Mouse (Mus musculus) liver, postnatal 0 days (tissue): Measurements from ENCODE around the gene Mpped1. TPM values are rescaled to one million over a fixed set of nuclear protein-coding genes. Genes with fewer than 3 reads are reported as not detected.
A peak's percentile ranks its signal among the peaks of the same experiment; 100 is the strongest.

Experiments
- ATAC-seq: fragments of 200-750 bp; cut with Nextera tagmentation; 2 replicates; pipeline ENCODE4 v1.8.0; 2017; ENCODE audit warnings: mild to moderate bottlenecking, moderate library complexity
- DNase-seq: peaks from one replicate; pipeline ENCODE4 v3.0.0-alpha.2; 2016
- H3K27ac ChIP-seq: fragments of 300-500 bp; sonication (generic); 2 replicates; pipeline ENCODE4 v1.5.1; 2014; ENCODE audit warnings: antibody characterized with exemption, moderate library complexity, mild to moderate bottlenecking, low read depth
- H3K27me3 ChIP-seq: fragments of 300-500 bp; sonication (generic); 2 replicates; pipeline ENCODE4 v1.6.1; 2014; ENCODE audit warnings: low read length, control low read depth, mixed read lengths; ENCODE audit not compliant: insufficient read depth
- H3K36me3 ChIP-seq: fragments of 300-500 bp; sonication (generic); replicated peaks from 2 replicates; pipeline ENCODE4 v1.6.1; 2014; ENCODE audit warnings: mild to moderate bottlenecking, control low read depth, low read length, moderate library complexity, mixed read lengths; ENCODE audit not compliant: insufficient read depth
- H3K4me1 ChIP-seq: fragments of 300-500 bp; sonication (generic); 2 replicates; pipeline ENCODE4 v1.6.1; 2014; ENCODE audit warnings: antibody characterized with exemption, mild to moderate bottlenecking, control low read depth; ENCODE audit not compliant: insufficient read depth
- H3K4me2 ChIP-seq: fragments of 300-500 bp; sonication (generic); 2 replicates; pipeline ENCODE4 v1.6.1; 2014; ENCODE audit warnings: low read depth, mild to moderate bottlenecking, low read length, moderate library complexity, mixed read lengths
- H3K4me3 ChIP-seq: fragments of 300-500 bp; sonication (generic); 2 replicates; pipeline ENCODE4 v1.5.1; 2014; ENCODE audit warnings: low read depth, low read length
- H3K9ac ChIP-seq: fragments of 300-500 bp; sonication (generic); replicated peaks from 2 replicates; pipeline ENCODE4 v1.6.1; 2014; ENCODE audit warnings: mild to moderate bottlenecking, moderate library complexity
- H3K9me3 ChIP-seq: fragments of 300-500 bp; sonication (generic); 2 replicates; pipeline ENCODE4 v1.6.1; 2016; ENCODE audit warnings: mild to moderate bottlenecking, control low read depth, low read length, mixed read lengths
- CTCF ChIP-seq: sonication (generic); IDR thresholded peaks from 2 replicates; pipeline ENCODE4 v1.5.1; 2016; ENCODE audit warnings: antibody characterized with exemption, low read depth
- EP300 ChIP-seq: IDR thresholded peaks from 2 replicates; pipeline ENCODE4 v1.6.1; 2016; ENCODE audit warnings: antibody characterized with exemption, low read depth, mild to moderate bottlenecking
- WGBS: fragments of 180-500 bp; shearing (Covaris S2); extraction: QIAGEN DNeasy Blood & Tissue Kit; methylation state at CpG from one replicate; pipeline ENCODE4 v1.1.7; 2014; ENCODE audit not compliant: insufficient replicate concordance; 5-methylcytosine and 5-hydroxymethylcytosine counted together
- polyA plus RNA-seq: library from polyadenylated mRNA; unstranded; fragments of >200 nt; fragmentation: Nextera tagmentation; extraction: Ambion mirVana; gene quantifications from 2 replicates; pipeline ENCODE4 v1.2.1, GENCODE M21; 2015

Mpped1 gene
- polyA plus RNA-seq, 1 experiment from 2014 or later: not detected

- Histone ChIP-seq H3K36me3 (no peaks in the 10 kb centered on the region), H3K4me3 (no peak overlapping the region), H3K9ac (no peak overlapping the region), H3K4me2 (no peak overlapping the region), H3K4me1 (no peaks in the 10 kb centered on the region), H3K27me3 (no peaks in the 10 kb centered on the region), H3K9me3 (no peaks in the 10 kb centered on the region), H3K27ac (no peak overlapping the region)
- WGBS: 21% methylated on average over 9 of the region's 9 CpGs
- ATAC-seq (no peak), DNase-seq (peak; percentile 36)
- peak; percentile 72 for TF ChIP-seq CTCF
- TF ChIP-seq EP300: no peak
Measured at GRCm38 (mm10) chr15:83756742-83757141, 22.5 kb upstream of the Mpped1 start.

GRCm38 (mm10) chr15:83758958-83759357 lies 20.3 kb upstream of the Mpped1 start:
- Histone ChIP-seq H3K4me1 (no peaks in the 10 kb centered on the region), H3K36me3 (no peaks in the 10 kb centered on the region), H3K4me3 (no peak overlapping the region), H3K27me3 (no peaks in the 10 kb centered on the region), H3K27ac (no peak overlapping the region), H3K9ac (no peak overlapping the region), H3K4me2 (no peak overlapping the region), H3K9me3 (no peaks in the 10 kb centered on the region)
- WGBS: 11% methylated on average over 4 of the region's 4 CpGs
- DNase-seq: no peak
- TF ChIP-seq CTCF: peak; percentile 62
- no peak for TF ChIP-seq EP300
- no peak for ATAC-seq

- WGBS: 6% methylated on average over 10 of the region's 10 CpGs
- no peak overlapping the region for H3K9ac ChIP-seq
- ATAC-seq (no peak), DNase-seq (peak; percentile 45)
- H3K9me3 ChIP-seq: no peaks in the 10 kb centered on the region
- no peaks in the 10 kb centered on the region for H3K27me3 ChIP-seq
- no peaks in the 10 kb centered on the region for H3K4me1 ChIP-seq
- H3K36me3 ChIP-seq: no peaks in the 10 kb centered on the region
- no peak overlapping the region for H3K27ac ChIP-seq
- TF ChIP-seq EP300 (no peak), CTCF (peak; percentile 71)
- H3K4me3 ChIP-seq: no peak overlapping the region
- H3K4me2 ChIP-seq: no peak overlapping the region
Measured at GRCm38 (mm10) chr15:83760683-83761082, 18.6 kb upstream of the Mpped1 start.

GRCm38 (mm10) chr15:83761512-83761911 lies 17.8 kb upstream of the Mpped1 start:
- DNase-seq: no peak
- WGBS: 79% methylated on average over 13 of the region's 13 CpGs
- no peak overlapping the region for H3K9ac ChIP-seq

GRCm38 (mm10) chr15:83765388-83766029 lies 13.8 kb upstream of the Mpped1 start:
- H3K9me3 ChIP-seq: no peaks in the 10 kb centered on the region
- H3K4me1 ChIP-seq: no peaks in the 10 kb centered on the region
- H3K27me3 ChIP-seq: no peaks in the 10 kb centered on the region; the same call in 1 of the 2 replicates
- no peak overlapping the region for H3K4me2 ChIP-seq
- H3K9ac ChIP-seq: no peak overlapping the region
- DNase-seq (no peak), ATAC-seq (no peak)
- no peak overlapping the region for H3K27ac ChIP-seq
- no peak overlapping the region for H3K4me3 ChIP-seq
- no peak for TF ChIP-seq CTCF
- no peak for TF ChIP-seq EP300
- 22% methylated on average over 6 of the region's 6 CpGs for WGBS
- H3K36me3 ChIP-seq: no peaks in the 10 kb centered on the region

More at GRCm38 (mm10) chr15:83761512-83761911, 17.8 kb upstream of the Mpped1 start:
- Histone ChIP-seq H3K4me2 (no peak overlapping the region), H3K4me3 (no peak overlapping the region), H3K9me3 (no peaks in the 10 kb centered on the region), H3K36me3 (no peaks in the 10 kb centered on the region), H3K27ac (no peak overlapping the region), H3K4me1 (no peaks in the 10 kb centered on the region), H3K27me3 (no peaks in the 10 kb centered on the region; the same call in 1 of the 2 replicates)
- no peak for TF ChIP-seq CTCF
- no peak for TF ChIP-seq EP300
- ATAC-seq: no peak

- DNase-seq (no peak), ATAC-seq (no peak)
- no peak overlapping the region for H3K4me2 ChIP-seq
- H3K9ac ChIP-seq: no peak overlapping the region
- no peaks in the 10 kb centered on the region; the same call in 1 of the 2 replicates for H3K27me3 ChIP-seq
- no peaks in the 10 kb centered on the region for H3K36me3 ChIP-seq
- 66% methylated on average over 8 of the region's 8 CpGs for WGBS
- H3K4me1 ChIP-seq: no peaks in the 10 kb centered on the region
- no peak overlapping the region for H3K27ac ChIP-seq
- H3K4me3 ChIP-seq: no peak overlapping the region
- no peaks in the 10 kb centered on the region for H3K9me3 ChIP-seq
- TF ChIP-seq CTCF: no peak
- TF ChIP-seq EP300: no peak
Measured at GRCm38 (mm10) chr15:83771346-83772053, 7.8 kb upstream of the Mpped1 start.
